Mouse (Mus musculus) ES-Bruce4 (cell line): Measurements from ENCODE around the gene Paics.
"Not testable (repeated sequence)": the region's sequence is repeated elsewhere in the genome, so short reads cannot be mapped to it uniquely, and the experiment has no call there.

ENCODE experiments used
- CTCF ChIP-seq: IDR thresholded peaks from one replicate; pipeline ENCODE4 v1.8.1; 2011; ENCODE audit warnings: low read depth, low read length
- EP300 ChIP-seq: IDR thresholded peaks from 2 replicates; pipeline ENCODE4 v1.6.1; 2011; ENCODE audit warnings: low read depth, low read length; ENCODE audit not compliant: insufficient read depth
- POLR2A ChIP-seq: IDR thresholded peaks from one replicate; pipeline ENCODE4 v1.8.1; 2011; ENCODE audit warnings: low read length; ENCODE audit not compliant: insufficient read depth

- TF ChIP-seq CTCF, POLR2A, EP300: not testable (repeated sequence)
Measured at GRCm38 (mm10) chr5:76912522-76912921, 38.6 kb upstream of the Paics start.
